Mouse (Mus musculus): ENCODE data around the gene Hpcal4. TPM values are rescaled to one million over a fixed set of nuclear protein-coding genes. Genes with fewer than 3 reads are reported as not detected.
"Not testable (repeated sequence)": the region's sequence is repeated elsewhere in the genome, so short reads cannot be mapped to it uniquely, and the experiment has no call there.

Gene Hpcal4
- polyA plus RNA-seq, 1 experiment from 2014 or later = 3.7 TPM

DNA sequence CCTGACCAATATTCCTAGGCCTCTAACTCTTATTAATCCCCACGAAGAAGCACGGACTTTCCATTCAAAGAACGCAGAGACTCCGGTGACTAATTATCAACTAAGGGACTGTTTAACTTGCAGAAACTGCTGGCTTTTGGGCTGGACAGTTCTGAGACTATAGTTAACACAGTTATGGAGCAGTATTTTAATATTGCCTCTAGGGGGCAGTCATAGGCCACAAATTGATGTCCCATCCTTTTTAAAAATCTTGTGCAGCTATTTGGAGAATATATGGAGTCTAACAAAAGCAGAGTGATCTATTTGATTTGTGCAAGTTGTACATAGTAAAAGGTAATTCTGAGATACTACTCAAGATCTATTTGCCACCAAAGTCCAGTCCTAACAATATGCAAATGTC lies 28.0 kb upstream of the Hpcal4 start:
- WGBS = 20% methylated on average over 4 of the region's 4 CpGs
- TF ChIP-seq CTCF (IDR thresholded peaks at IDR 0.05; ENCODE audit: low read depth) = peak; percentile 79

DNA sequence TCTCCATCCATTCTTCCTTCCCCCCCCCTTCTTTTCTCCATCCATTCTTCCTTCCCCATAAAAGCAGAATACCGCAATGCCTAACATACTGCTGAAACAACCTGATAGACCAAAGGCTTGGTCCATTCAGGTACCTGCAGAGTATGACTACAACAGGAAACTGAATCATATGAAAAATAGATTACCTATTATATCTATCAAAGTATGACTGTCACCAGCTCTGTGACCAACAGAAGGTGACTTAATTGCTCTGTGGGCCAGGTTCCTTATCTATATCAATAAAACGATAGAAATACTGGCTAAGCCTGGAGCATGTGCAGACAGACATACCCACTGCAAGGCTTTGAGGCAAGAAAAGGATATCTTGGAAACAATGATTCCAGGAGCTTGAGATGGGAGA lies 27.6 kb upstream of the Hpcal4 start:
- ATAC-seq (replicated peaks; ENCODE audit: low FRiP score, low read depth) = no peak
- TF ChIP-seq CTCF (IDR thresholded peaks at IDR 0.05; ENCODE audit: low read depth) = no peak
- 54% methylated on average over 2 of the region's 2 CpGs for WGBS

More for the DNA sequence above, 28.0 kb upstream of the Hpcal4 start:
- H3K9ac ChIP-seq (ENCODE audit: low read depth, low read length) = no peak overlapping the region
- ATAC-seq (replicated peaks; ENCODE audit: low FRiP score, low read depth) (no peak), DNase-seq (ENCODE audit: low spot score) (peak; percentile 90)
- no peaks in the 10 kb centered on the region for H3K36me3 ChIP-seq (ENCODE audit: insufficient read depth, low read length)
- H3K9me3 ChIP-seq (replicated peaks; ENCODE audit: low read length) = no peaks in the 10 kb centered on the region
- no peak overlapping the region for H3K4me3 ChIP-seq (replicated peaks; ENCODE audit: low read depth, low read length)
- no peak overlapping the region for H3K27ac ChIP-seq
- no peaks in the 10 kb centered on the region for H3K27me3 ChIP-seq (ENCODE audit: insufficient read depth, low read length)
- H3K4me2 ChIP-seq (ENCODE audit: low read length) = no peak overlapping the region
- H3K4me1 ChIP-seq (replicated peaks; ENCODE audit: insufficient read depth, low read length) = no peaks in the 10 kb centered on the region

DNA sequence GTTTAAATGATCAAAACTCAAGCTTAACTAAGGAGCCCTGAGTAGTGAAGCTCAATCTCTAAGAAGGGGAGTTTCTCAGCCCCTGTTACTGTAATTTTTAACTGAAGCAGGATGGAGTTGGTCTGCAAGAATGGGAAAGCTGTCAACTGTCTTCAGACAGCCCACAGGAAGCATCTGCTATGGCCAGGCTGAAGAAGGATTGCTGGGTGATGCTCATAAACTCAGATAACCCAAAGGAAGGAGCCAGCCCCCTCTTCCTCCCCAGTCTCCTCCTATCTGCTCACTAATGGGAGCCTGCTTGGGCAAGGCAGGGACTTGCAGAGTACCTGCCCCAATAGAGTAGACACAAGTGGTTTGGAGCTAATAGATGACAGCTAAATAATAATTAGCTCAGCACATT lies 27.2 kb upstream of the Hpcal4 start:
- H3K4me3 ChIP-seq (replicated peaks; ENCODE audit: low read depth, low read length) = no peak overlapping the region
- TF ChIP-seq CTCF (IDR thresholded peaks at IDR 0.05; ENCODE audit: low read depth) = no peak
- no peak overlapping the region for H3K9ac ChIP-seq (ENCODE audit: low read depth, low read length)
- H3K9me3 ChIP-seq (replicated peaks; ENCODE audit: low read length) = no peaks in the 10 kb centered on the region
- no peak overlapping the region for H3K27ac ChIP-seq
- no peaks in the 10 kb centered on the region for H3K36me3 ChIP-seq (ENCODE audit: insufficient read depth, low read length)
- H3K4me2 ChIP-seq (ENCODE audit: low read length) = no peak overlapping the region
- no peaks in the 10 kb centered on the region for H3K4me1 ChIP-seq (replicated peaks; ENCODE audit: insufficient read depth, low read length)
- no peak for DNase-seq (ENCODE audit: low spot score)
- ATAC-seq (replicated peaks; ENCODE audit: low FRiP score, low read depth) = no peak
- H3K27me3 ChIP-seq (ENCODE audit: insufficient read depth, low read length) = no peaks in the 10 kb centered on the region

More for the DNA sequence above, 27.6 kb upstream of the Hpcal4 start:
- H3K9me3 ChIP-seq (replicated peaks; ENCODE audit: low read length) = no peaks in the 10 kb centered on the region
- H3K9ac ChIP-seq (ENCODE audit: low read depth, low read length) = no peak overlapping the region
- H3K27me3 ChIP-seq (ENCODE audit: insufficient read depth, low read length) = no peaks in the 10 kb centered on the region
- no peaks in the 10 kb centered on the region for H3K36me3 ChIP-seq (ENCODE audit: insufficient read depth, low read length)
- no peak overlapping the region for H3K4me3 ChIP-seq (replicated peaks; ENCODE audit: low read depth, low read length)
- no peaks in the 10 kb centered on the region for H3K4me1 ChIP-seq (replicated peaks; ENCODE audit: insufficient read depth, low read length)
- H3K4me2 ChIP-seq (ENCODE audit: low read length) = no peak overlapping the region
- no peak overlapping the region for H3K27ac ChIP-seq
- no peak for DNase-seq (ENCODE audit: low spot score)

DNA sequence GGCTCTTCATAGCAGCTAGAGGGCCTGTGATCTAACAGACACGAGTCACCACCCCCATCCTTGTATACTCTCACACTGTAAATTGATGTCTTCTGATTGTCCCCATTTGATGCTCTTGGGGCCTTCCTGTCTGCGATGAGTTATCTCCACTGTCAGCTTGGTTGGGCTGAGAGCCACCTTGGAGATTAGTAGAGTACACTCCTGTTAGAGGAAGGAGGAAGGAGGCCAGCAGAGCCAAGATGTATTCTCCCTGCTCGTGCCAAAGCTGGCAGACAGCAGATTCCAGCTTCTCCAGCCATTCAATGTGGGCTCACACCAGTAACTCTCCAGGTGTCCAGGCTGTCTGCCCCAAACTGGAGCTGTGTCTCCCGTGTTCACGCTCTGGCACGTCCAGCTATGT lies 22.5 kb upstream of the Hpcal4 start:
- Histone ChIP-seq H3K4me2 (ENCODE audit: low read length) (no peak overlapping the region), H3K9me3 (replicated peaks; ENCODE audit: low read length) (no peaks in the 10 kb centered on the region), H3K4me1 (replicated peaks; ENCODE audit: insufficient read depth, low read length) (no peaks in the 10 kb centered on the region), H3K9ac (ENCODE audit: low read depth, low read length) (no peak overlapping the region), H3K4me3 (replicated peaks; ENCODE audit: low read depth, low read length) (no peak overlapping the region), H3K27me3 (ENCODE audit: insufficient read depth, low read length) (no peaks in the 10 kb centered on the region), H3K27ac (no peak overlapping the region), H3K36me3 (ENCODE audit: insufficient read depth, low read length) (no peaks in the 10 kb centered on the region)
- ATAC-seq (replicated peaks; ENCODE audit: low FRiP score, low read depth) (no peak), DNase-seq (ENCODE audit: low spot score) (no peak)
- WGBS = 83% methylated on average over 6 of the region's 6 CpGs
- no peak for TF ChIP-seq CTCF (IDR thresholded peaks at IDR 0.05; ENCODE audit: low read depth)

DNA sequence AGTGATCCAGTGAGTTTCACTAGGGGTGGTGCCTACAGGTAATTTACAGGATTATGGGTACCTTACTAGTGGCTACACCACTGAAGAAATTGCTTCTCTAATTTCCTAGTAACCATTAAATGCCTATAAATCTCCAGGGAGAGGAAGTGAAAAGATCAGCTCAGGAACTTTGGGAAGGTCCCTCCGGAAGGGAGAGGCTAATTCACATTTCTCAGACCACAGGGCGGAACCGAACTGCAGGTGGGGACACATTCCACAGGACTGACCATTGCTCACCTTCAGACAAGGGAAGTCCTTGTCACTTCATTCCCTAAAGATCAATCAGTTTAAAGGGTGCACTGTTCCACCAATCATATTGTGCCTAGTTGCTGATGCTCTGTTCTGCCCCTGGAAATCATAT lies 21.8 kb upstream of the Hpcal4 start:
- 42% methylated on average over 3 of the region's 3 CpGs for WGBS
- not testable (repeated sequence) for H3K9me3 ChIP-seq (replicated peaks; ENCODE audit: low read length); H3K36me3 ChIP-seq (ENCODE audit: insufficient read depth, low read length); H3K27ac ChIP-seq; H3K4me3 ChIP-seq (replicated peaks; ENCODE audit: low read depth, low read length); H3K4me2 ChIP-seq (ENCODE audit: low read length); DNase-seq (ENCODE audit: low spot score); H3K4me1 ChIP-seq (replicated peaks; ENCODE audit: insufficient read depth, low read length); ATAC-seq (replicated peaks; ENCODE audit: low FRiP score, low read depth); H3K27me3 ChIP-seq (ENCODE audit: insufficient read depth, low read length); H3K9ac ChIP-seq (ENCODE audit: low read depth, low read length)

DNA sequence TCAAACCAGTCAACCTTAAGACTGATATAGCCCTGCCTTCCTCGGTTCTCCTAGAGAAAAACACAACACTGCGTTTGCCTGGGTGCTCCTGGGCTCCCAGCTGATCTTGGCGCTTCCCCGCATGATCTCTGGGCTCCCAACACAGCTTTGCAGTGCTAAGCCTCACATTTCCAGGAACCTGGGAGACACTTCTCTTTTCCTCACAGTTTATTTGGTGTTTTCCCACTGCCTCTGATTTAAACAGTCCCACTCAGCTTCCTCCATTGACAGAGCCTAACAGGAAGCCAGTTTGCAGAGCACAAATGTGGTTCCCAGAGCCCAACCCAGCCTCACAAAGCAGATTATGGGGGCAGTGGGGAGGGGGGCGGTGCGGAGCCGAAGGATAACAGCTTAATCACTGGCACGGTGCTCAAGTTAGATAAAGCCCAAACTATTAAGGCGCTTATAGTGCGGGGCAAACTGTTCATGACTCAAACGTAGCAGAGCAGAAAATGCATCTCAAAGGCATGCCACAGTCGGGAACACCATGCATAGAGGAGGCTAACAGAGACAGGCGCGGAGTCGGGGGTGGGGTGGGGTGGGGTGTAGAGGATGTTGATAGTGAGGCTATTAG lies 20.6 kb upstream of the Hpcal4 start:
- DNase-seq (ENCODE audit: low spot score) = no peak
- no peaks in the 10 kb centered on the region for H3K9me3 ChIP-seq (replicated peaks; ENCODE audit: low read length)
- no peak for TF ChIP-seq CTCF (IDR thresholded peaks at IDR 0.05; ENCODE audit: low read depth)
- no peak overlapping the region for H3K4me3 ChIP-seq (replicated peaks; ENCODE audit: low read depth, low read length)
- no peaks in the 10 kb centered on the region for H3K36me3 ChIP-seq (ENCODE audit: insufficient read depth, low read length)
- peak overlapping the region; percentile 45 for H3K4me2 ChIP-seq (ENCODE audit: low read length)
- no peaks in the 10 kb centered on the region for H3K27me3 ChIP-seq (ENCODE audit: insufficient read depth, low read length)
- no peak overlapping the region for H3K27ac ChIP-seq
- no peaks in the 10 kb centered on the region for H3K4me1 ChIP-seq (replicated peaks; ENCODE audit: insufficient read depth, low read length)
- ATAC-seq (replicated peaks; ENCODE audit: low FRiP score, low read depth) = no peak
- 12% methylated on average over 15 of the region's 15 CpGs for WGBS
- H3K9ac ChIP-seq (ENCODE audit: low read depth, low read length) = no peak overlapping the region

DNA sequence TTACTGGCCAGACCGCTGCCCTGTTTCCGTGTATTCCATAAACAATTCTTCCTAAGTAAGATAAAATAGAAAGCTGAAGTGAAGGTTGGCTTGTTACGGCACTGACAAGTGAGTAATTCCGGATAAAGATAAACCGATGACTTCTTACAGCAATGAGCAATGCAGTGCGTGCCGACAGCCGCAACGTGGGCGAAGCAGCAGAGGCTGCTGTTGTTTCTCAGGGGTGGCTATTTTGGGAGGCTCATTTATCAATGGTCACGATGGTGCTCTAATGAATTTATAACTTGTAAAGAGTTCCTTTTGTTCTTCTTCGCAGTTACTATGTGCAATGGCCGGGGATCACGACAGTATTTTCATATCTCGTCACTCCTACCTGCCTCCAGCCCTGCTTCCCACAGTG lies 18.9 kb upstream of the Hpcal4 start:
- Histone ChIP-seq H3K4me2 (ENCODE audit: low read length) (no peak overlapping the region), H3K9ac (ENCODE audit: low read depth, low read length) (no peak overlapping the region), H3K36me3 (ENCODE audit: insufficient read depth, low read length) (no peaks in the 10 kb centered on the region), H3K27me3 (ENCODE audit: insufficient read depth, low read length) (no peaks in the 10 kb centered on the region), H3K9me3 (replicated peaks; ENCODE audit: low read length) (no peaks in the 10 kb centered on the region), H3K4me1 (replicated peaks; ENCODE audit: insufficient read depth, low read length) (no peaks in the 10 kb centered on the region), H3K4me3 (replicated peaks; ENCODE audit: low read depth, low read length) (no peak overlapping the region), H3K27ac (no peak overlapping the region)
- TF ChIP-seq CTCF (IDR thresholded peaks at IDR 0.05; ENCODE audit: low read depth) = no peak
- WGBS = 59% methylated on average over 15 of the region's 15 CpGs
- DNase-seq (ENCODE audit: low spot score) (no peak), ATAC-seq (replicated peaks; ENCODE audit: low FRiP score, low read depth) (no peak)
